ENCODE assay signal across 9 mouse cellular contexts in the genomic region with DNA sequence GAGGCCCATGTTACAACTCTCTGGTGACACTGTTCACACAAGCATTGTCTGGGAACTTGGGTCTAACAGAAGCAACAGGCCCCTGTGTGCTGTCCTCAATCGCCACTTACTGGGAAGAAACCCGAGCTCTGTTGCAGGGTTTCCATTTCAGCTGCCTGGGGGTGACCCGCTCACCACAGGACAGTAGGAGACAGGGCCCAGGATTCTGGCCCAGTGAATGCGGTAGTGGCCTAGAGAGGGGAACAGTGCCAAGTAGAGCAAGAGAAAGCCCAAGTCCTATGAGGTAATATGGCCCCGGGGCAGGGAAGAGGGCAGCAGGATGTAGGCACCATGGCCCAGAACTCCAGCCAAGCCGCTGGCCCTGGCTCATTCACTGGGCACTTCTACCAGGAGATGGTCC. TPM values are rescaled to one million over a fixed set of nuclear protein-coding genes. Genes with fewer than 3 reads are reported as not detected.
A peak's percentile ranks its signal among the peaks of the same experiment; 100 is the strongest.
DNase-seq lines count a peak whose midpoint lies in the region; ATAC-seq and TF ChIP-seq lines count a peak whose summit lies in the region.
"Had no signal": no experiment of that assay in that cellular context is flagged by ENCODE, and none has a peak within 500 bp of the region (broad histone marks: within the 10 kb centered on the region; RNA-seq: fewer than 3 reads in every experiment).

No protein-coding gene starts in this region.

- DNase-seq in hindbrain, postnatal 0 days (ENCODE audit: low spot score): no peak
- DNase-seq in hindbrain, embryonic 11.5 days (ENCODE audit: low spot score): no peak
- DNase-seq in heart, postnatal 0 days (ENCODE audit: low spot score): no peak
- DNase-seq in cerebellum, postnatal 4 days (ENCODE audit: low spot score in 2 of 2): no peak
- DNase-seq in right cerebral cortex, postnatal 36 days (ENCODE audit: low spot score in 2 of 2): no peak

- no peaks in the 10 kb centered on the region for H3K27me3 ChIP-seq in hindbrain, postnatal 0 days (ENCODE audit: insufficient read depth, low read length)
- H3K27me3 ChIP-seq in hindbrain, embryonic 11.5 days (ENCODE audit: control insufficient read depth, insufficient read depth, low read length): no peaks in the 10 kb centered on the region
- no peaks in the 10 kb centered on the region for H3K27me3 ChIP-seq in heart, postnatal 0 days (ENCODE audit: control insufficient read depth, insufficient read depth, low read length)
- H3K27me3 ChIP-seq in lung, embryonic 16.5 days (ENCODE audit: control insufficient read depth, insufficient read depth, low read depth, low read length): no peaks in the 10 kb centered on the region
- H3K27me3 ChIP-seq in liver, embryonic 12.5 days (replicated peaks): no peaks in the 10 kb centered on the region

- H3K36me3 ChIP-seq in hindbrain, postnatal 0 days (ENCODE audit: insufficient read depth, low read length): no peaks in the 10 kb centered on the region
- no peaks in the 10 kb centered on the region for H3K36me3 ChIP-seq in hindbrain, embryonic 11.5 days (ENCODE audit: control insufficient read depth, insufficient read depth, low read length)
- H3K36me3 ChIP-seq in heart, postnatal 0 days (replicated peaks; ENCODE audit: control insufficient read depth, insufficient read depth, low read length): no peaks in the 10 kb centered on the region
- peaks cover 3% of the 10 kb centered on the region; the same call in 1 of the 2 replicates for H3K36me3 ChIP-seq in lung, embryonic 16.5 days (ENCODE audit: control insufficient read depth, insufficient read depth, low read length)
- H3K36me3 ChIP-seq in liver, embryonic 12.5 days: no peaks in the 10 kb centered on the region

- no peak for TF ChIP-seq EP300 in heart, postnatal 0 days (IDR thresholded peaks at IDR 0.05; ENCODE audit: low read depth)

- H3K9me3 ChIP-seq in hindbrain, postnatal 0 days (ENCODE audit: low read length): no peaks in the 10 kb centered on the region
- no peaks in the 10 kb centered on the region for H3K9me3 ChIP-seq in hindbrain, embryonic 11.5 days (ENCODE audit: control insufficient read depth, low read length)
- H3K9me3 ChIP-seq in heart, postnatal 0 days (replicated peaks; ENCODE audit: control insufficient read depth, low read length): no peaks in the 10 kb centered on the region
- H3K9me3 ChIP-seq in lung, embryonic 16.5 days (ENCODE audit: control insufficient read depth, low read length): no peaks in the 10 kb centered on the region
- H3K9me3 ChIP-seq in liver, embryonic 12.5 days (replicated peaks): no peaks in the 10 kb centered on the region

- H3K9ac ChIP-seq in hindbrain, postnatal 0 days (replicated peaks; ENCODE audit: low read length): no peak overlapping the region
- no peak overlapping the region for H3K9ac ChIP-seq in hindbrain, embryonic 11.5 days (ENCODE audit: low read depth, low read length)
- H3K9ac ChIP-seq in heart, postnatal 0 days (replicated peaks; ENCODE audit: low read depth, low read length): no peak overlapping the region
- H3K9ac ChIP-seq in lung, embryonic 16.5 days (ENCODE audit: low read length): 0 out of 2 replicates have a peak overlapping the region, but pooled peaks have one; percentile 12
- H3K9ac ChIP-seq in liver, embryonic 12.5 days: no peak overlapping the region

- H3K27ac ChIP-seq in hindbrain, postnatal 0 days: peak overlapping the region; percentile 67
- H3K27ac ChIP-seq in hindbrain, embryonic 11.5 days (ENCODE audit: low read depth, low read length): no peak overlapping the region
- peak overlapping the region; percentile 95 for H3K27ac ChIP-seq in brown adipose tissue, adult 24 weeks (replicated peaks; ENCODE audit: low read depth, low read length)
- peak overlapping the region; percentile 89 for H3K27ac ChIP-seq in heart, postnatal 0 days (ENCODE audit: low read depth)
- peak overlapping the region; percentile 88 for H3K27ac ChIP-seq in lung, embryonic 16.5 days (ENCODE audit: low read length)
- H3K27ac ChIP-seq in liver, embryonic 12.5 days: no peak overlapping the region

- no peak; the same call in 1 of the 2 replicates for ATAC-seq in hindbrain, postnatal 0 days
- ATAC-seq in hindbrain, embryonic 11.5 days (ENCODE audit: low FRiP score): no peak
- ATAC-seq in heart, postnatal 0 days (ENCODE audit: insufficient read depth, low read depth): no peak
- no peak for ATAC-seq in lung, embryonic 16.5 days (ENCODE audit: low read depth)
- no peak for ATAC-seq in liver, embryonic 12.5 days

- peaks cover 20% of the 10 kb centered on the region; the same call in 1 of the 2 replicates for H3K4me1 ChIP-seq in hindbrain, postnatal 0 days (ENCODE audit: insufficient read depth, low read length)
- H3K4me1 ChIP-seq in hindbrain, embryonic 11.5 days (replicated peaks; ENCODE audit: control insufficient read depth, insufficient read depth, low read length): no peaks in the 10 kb centered on the region; the same call in 1 of the 2 replicates
- H3K4me1 ChIP-seq in brown adipose tissue, adult 24 weeks (ENCODE audit: control insufficient read depth, insufficient read depth, insufficient read length, low read length): peaks cover 39% of the 10 kb centered on the region
- peaks cover 16% of the 10 kb centered on the region for H3K4me1 ChIP-seq in heart, postnatal 0 days (ENCODE audit: control insufficient read depth, insufficient read depth)
- peaks cover 36% of the 10 kb centered on the region for H3K4me1 ChIP-seq in lung, embryonic 16.5 days (replicated peaks; ENCODE audit: control insufficient read depth, insufficient read depth, low read length)
- peaks cover 26% of the 10 kb centered on the region for H3K4me1 ChIP-seq in liver, embryonic 12.5 days

- H3K4me2 ChIP-seq in hindbrain, postnatal 0 days (ENCODE audit: low read depth, low read length): no peak overlapping the region
- H3K4me2 ChIP-seq in hindbrain, embryonic 11.5 days (replicated peaks; ENCODE audit: low read depth, low read length): no peak overlapping the region
- H3K4me2 ChIP-seq in heart, postnatal 0 days (ENCODE audit: low read depth, low read length): no peak overlapping the region
- H3K4me2 ChIP-seq in lung, embryonic 16.5 days (ENCODE audit: low read depth, low read length): no peak overlapping the region
- no peak overlapping the region for H3K4me2 ChIP-seq in liver, embryonic 12.5 days

- 60% methylated on average over 6 of the region's 6 CpGs for WGBS in hindbrain, postnatal 0 days
- WGBS in hindbrain, embryonic 11.5 days: 80% methylated on average over 6 of the region's 6 CpGs
- 75% methylated on average over 6 of the region's 6 CpGs for WGBS in heart, postnatal 0 days
- 60% methylated on average over 6 of the region's 6 CpGs for WGBS in lung, embryonic 16.5 days
- WGBS in liver, embryonic 12.5 days (ENCODE audit: insufficient replicate concordance): 74% methylated on average over 6 of the region's 6 CpGs

- no peak for TF ChIP-seq CTCF in hindbrain, postnatal 0 days (IDR thresholded peaks at IDR 0.05; ENCODE audit: low read depth)
- TF ChIP-seq CTCF in heart, postnatal 0 days (IDR thresholded peaks at IDR 0.05; ENCODE audit: low read depth): no peak

- H3K4me3 ChIP-seq in hindbrain, postnatal 0 days (ENCODE audit: low read length): no peak overlapping the region
- no peak overlapping the region for H3K4me3 ChIP-seq in hindbrain, embryonic 11.5 days (ENCODE audit: low read depth, low read length)
- H3K4me3 ChIP-seq in brown adipose tissue, adult 24 weeks (ENCODE audit: insufficient read depth, low read depth, low read length): no peak overlapping the region
- H3K4me3 ChIP-seq in heart, postnatal 0 days (ENCODE audit: low read depth, low read length): no peak overlapping the region
- no peak overlapping the region for H3K4me3 ChIP-seq in lung, embryonic 16.5 days (ENCODE audit: low read length)
- no peak overlapping the region for H3K4me3 ChIP-seq in liver, embryonic 12.5 days

RNA-seq across cellular contexts. Expression of a gene that starts 11.4 kb away (rescaled TPM):
- 133 and 150 TPM in 2 replicates for total RNA-seq in hindbrain, postnatal 0 days (2014; rRNA removed)
- 10.7 and 10.9 TPM in 2 replicates for polyA plus RNA-seq in hindbrain, postnatal 0 days (2015; fragmentation: Nextera tagmentation; extraction: Ambion mirVana)
- 7.4 and 8.0 TPM in 2 replicates for polyA plus RNA-seq in hindbrain, embryonic 11.5 days (2014; fragmentation: Nextera tagmentation; extraction: Ambion mirVana)
- polyA plus RNA-seq in brown adipose tissue, adult 24 weeks (2012; ENCODE audit: insufficient read depth, insufficient read length, missing spikeins): 4.0 and 6.9 TPM in 2 replicates
- total RNA-seq in heart, postnatal 0 days (2014; rRNA removed; ENCODE audit: low replicate concordance): 11.3 and 14.0 TPM in 2 replicates
- polyA plus RNA-seq in heart, postnatal 0 days (2015; fragmentation: Nextera tagmentation; extraction: Ambion mirVana): 0.86 and 0.87 TPM in 2 replicates
- polyA plus RNA-seq in lung, embryonic 16.5 days (2015; fragmentation: Nextera tagmentation; extraction: Ambion mirVana): 4.6 and 4.7 TPM in 2 replicates
- polyA plus RNA-seq in liver, embryonic 12.5 days (2016; fragmentation: Nextera tagmentation; extraction: Ambion mirVana): 0.94 and 1.0 TPM in 2 replicates

RNA-seq across cellular contexts. Expression of a gene that starts 19.1 kb away (rescaled TPM):
- total RNA-seq in hindbrain, postnatal 0 days (2014; rRNA removed): not detected in 2 replicates
- polyA plus RNA-seq in hindbrain, postnatal 0 days (2015; fragmentation: Nextera tagmentation; extraction: Ambion mirVana): 0.81 TPM in 2 replicates
- not detected in 2 replicates for polyA plus RNA-seq in hindbrain, embryonic 11.5 days (2014; fragmentation: Nextera tagmentation; extraction: Ambion mirVana)
- not detected in 2 replicates for polyA plus RNA-seq in brown adipose tissue, adult 24 weeks (2012; ENCODE audit: insufficient read depth, insufficient read length, missing spikeins)
- not detected in 2 replicates for total RNA-seq in heart, postnatal 0 days (2014; rRNA removed; ENCODE audit: low replicate concordance)
- polyA plus RNA-seq in heart, postnatal 0 days (2015; fragmentation: Nextera tagmentation; extraction: Ambion mirVana): not detected in 2 replicates
- polyA plus RNA-seq in lung, embryonic 16.5 days (2015; fragmentation: Nextera tagmentation; extraction: Ambion mirVana): 0.20 and 0.23 TPM in 2 replicates
- not detected in 2 replicates for polyA plus RNA-seq in liver, embryonic 12.5 days (2016; fragmentation: Nextera tagmentation; extraction: Ambion mirVana)
- total RNA-seq: common myeloid progenitor, adult 5-6 weeks had no signal

RNA-seq across cellular contexts. Expression of a gene that starts 40.3 kb away (rescaled TPM):
- 50.9 and 76.3 TPM in 2 replicates for total RNA-seq in hindbrain, postnatal 0 days (2014; rRNA removed)
- 164 and 168 TPM in 2 replicates for polyA plus RNA-seq in hindbrain, postnatal 0 days (2015; fragmentation: Nextera tagmentation; extraction: Ambion mirVana)
- polyA plus RNA-seq in hindbrain, embryonic 11.5 days (2014; fragmentation: Nextera tagmentation; extraction: Ambion mirVana): 291 and 298 TPM in 2 replicates
- polyA plus RNA-seq in brown adipose tissue, adult 24 weeks (2012; ENCODE audit: insufficient read depth, insufficient read length, missing spikeins): 29.7 and 32.3 TPM in 2 replicates
- total RNA-seq in heart, postnatal 0 days (2014; rRNA removed; ENCODE audit: low replicate concordance): 53.1 and 64.6 TPM in 2 replicates
- polyA plus RNA-seq in heart, postnatal 0 days (2015; fragmentation: Nextera tagmentation; extraction: Ambion mirVana): 92.1 and 99.5 TPM in 2 replicates
- 255 and 270 TPM in 2 replicates for polyA plus RNA-seq in lung, embryonic 16.5 days (2015; fragmentation: Nextera tagmentation; extraction: Ambion mirVana)
- polyA plus RNA-seq in liver, embryonic 12.5 days (2016; fragmentation: Nextera tagmentation; extraction: Ambion mirVana): 259 and 263 TPM in 2 replicates

Comparison
In these comparisons a context has a peak if more than half of its experiments do, and no peak if none do; other contexts are left out.
1. H3K27ac ChIP-seq: peak in hindbrain, postnatal 0 days (single experiment), brown adipose tissue, adult 24 weeks (single experiment), heart, postnatal 0 days (single experiment) and lung, embryonic 16.5 days (single experiment); none in hindbrain, embryonic 11.5 days (single experiment) and liver, embryonic 12.5 days (single experiment).